Mouse (Mus musculus) olfactory bulb, adult 2 months (tissue): ENCODE results near the gene Rxrb.

Experiments used
- CTCF ChIP-seq: fragments of 200-500 bp; IDR thresholded peaks from 2 replicates; pipeline ENCODE4 v1.5.1; 2012; ENCODE audit warnings: low read depth, mild to moderate bottlenecking, low read length, moderate library complexity; ENCODE audit not compliant: insufficient read depth
- POLR2A ChIP-seq: fragments of 200-500 bp; IDR thresholded peaks from 2 replicates; pipeline ENCODE4 v1.6.1; 2012; ENCODE audit warnings: mild to moderate bottlenecking, low read depth, low read length, moderate library complexity; ENCODE audit not compliant: insufficient read depth

GRCm38 (mm10) chr17:34035517-34035916 lies 3.9 kb downstream of the Rxrb start:
- TF ChIP-seq POLR2A (no peak), CTCF (no peak)
